Mouse (Mus musculus) hindbrain, embryonic 15.5 days (tissue): ENCODE measurements around the gene Rnf225. TPM values are rescaled to one million over a fixed set of nuclear protein-coding genes. Genes with fewer than 3 reads are reported as not detected.
"Not testable (repeated sequence)": the region's sequence is repeated elsewhere in the genome, so short reads cannot be mapped to it uniquely, and the experiment has no call there.

Experiments used
- ATAC-seq: fragments of 200-750 bp; cut with Nextera tagmentation; 2 replicates; pipeline ENCODE4 v1.8.0; 2017; ENCODE audit warnings: low read depth, moderate number of reproducible peaks, moderate TSS enrichment; ENCODE audit not compliant: low FRiP score
- H3K27ac ChIP-seq: fragments of 300-500 bp; sonication (generic); replicated peaks from 2 replicates; pipeline ENCODE4 v1.5.1; 2015; ENCODE audit warnings: mild to moderate bottlenecking, inconsistent platforms
- H3K27me3 ChIP-seq: fragments of 300-500 bp; sonication (generic); 2 replicates; pipeline ENCODE4 v1.6.1; 2015; ENCODE audit warnings: control low read depth, inconsistent platforms
- H3K36me3 ChIP-seq: fragments of 300-500 bp; sonication (generic); 2 replicates; pipeline ENCODE4 v1.6.1; 2015; ENCODE audit warnings: control low read depth, inconsistent platforms
- H3K4me1 ChIP-seq: fragments of 300-500 bp; sonication (generic); replicated peaks from 2 replicates; pipeline ENCODE4 v1.6.1; 2015; ENCODE audit warnings: control low read depth, inconsistent platforms
- H3K4me2 ChIP-seq: fragments of 300-500 bp; sonication (generic); 2 replicates; pipeline ENCODE4 v1.6.1; 2015; ENCODE audit warnings: moderate library complexity, mild to moderate bottlenecking, inconsistent platforms
- H3K4me3 ChIP-seq: fragments of 300-500 bp; sonication (generic); 2 replicates; pipeline ENCODE4 v1.5.1; 2015; ENCODE audit warnings: mild to moderate bottlenecking, inconsistent platforms
- H3K9ac ChIP-seq: fragments of 300-500 bp; sonication (generic); 2 replicates; pipeline ENCODE4 v1.6.1; 2015; ENCODE audit warnings: inconsistent platforms
- H3K9me3 ChIP-seq: fragments of 300-500 bp; sonication (generic); 2 replicates; pipeline ENCODE4 v1.6.1; 2016; ENCODE audit warnings: control low read depth, inconsistent platforms
- whole genome bisulfite sequencing: fragments of 180-500 bp; shearing (Covaris S2); methylation state at CpG from one replicate; pipeline ENCODE4 v1.1.7; 2015; 5-methylcytosine and 5-hydroxymethylcytosine counted together
- polyA plus RNA-seq: library from polyadenylated mRNA; unstranded; fragments of >200 nt; fragmentation: Nextera tagmentation; extraction: Ambion mirVana; gene quantifications from 2 replicates; pipeline ENCODE4 v1.2.1, GENCODE M21; 2015

Rnf225 gene
- polyA plus RNA-seq, 1 experiment from 2014 or later, result 1.1 TPM

- no peak for ATAC-seq
- peaks cover 8% of the 10 kb centered on the region for H3K4me1 ChIP-seq
- no peaks in the 10 kb centered on the region for H3K27me3 ChIP-seq
- no peaks in the 10 kb centered on the region for H3K9me3 ChIP-seq
- WGBS, result 92% methylated on average over 1 of the region's 1 CpGs
- H3K4me3 ChIP-seq, result no peak overlapping the region
- H3K27ac ChIP-seq, result no peak overlapping the region
- H3K9ac ChIP-seq, result no peak overlapping the region
- no peak overlapping the region for H3K4me2 ChIP-seq
- peaks cover 43% of the 10 kb centered on the region for H3K36me3 ChIP-seq
These were observed 22.1 kb upstream of the Rnf225 start for GRCm38 (mm10) chr7:12905146-12905545.

GRCm38 (mm10) chr7:12909498-12909962 lies 17.7 kb upstream of the Rnf225 start:
- H3K4me1 ChIP-seq, result peaks cover 8% of the 10 kb centered on the region
- H3K4me3 ChIP-seq, result peak overlapping the region; percentile 51
- 40% methylated on average over 7 of the region's 7 CpGs for WGBS
- H3K9ac ChIP-seq, result 0 out of 2 replicates have a peak overlapping the region, but pooled peaks have one; percentile 57
- ATAC-seq, result peak; percentile 49
- no peaks in the 10 kb centered on the region for H3K9me3 ChIP-seq
- H3K27ac ChIP-seq, result peak overlapping the region; percentile 92
- H3K36me3 ChIP-seq, result peaks cover 42% of the 10 kb centered on the region
- peak overlapping the region; percentile 67 for H3K4me2 ChIP-seq
- no peaks in the 10 kb centered on the region for H3K27me3 ChIP-seq

GRCm38 (mm10) chr7:12910181-12910668 lies 17.0 kb upstream of the Rnf225 start:
- peak overlapping the region; percentile 51 for H3K4me3 ChIP-seq
- H3K27ac ChIP-seq, result peak overlapping the region; percentile 92
- H3K4me1 ChIP-seq, result peaks cover 8% of the 10 kb centered on the region
- peak; percentile 85 for ATAC-seq
- H3K4me2 ChIP-seq, result peak overlapping the region; percentile 67
- peaks cover 35% of the 10 kb centered on the region for H3K36me3 ChIP-seq
- no peaks in the 10 kb centered on the region for H3K9me3 ChIP-seq
- 10% methylated on average over 19 of the region's 19 CpGs for WGBS
- no peaks in the 10 kb centered on the region for H3K27me3 ChIP-seq
- H3K9ac ChIP-seq, result peak overlapping the region; percentile 57

- H3K4me2 ChIP-seq, result no peak overlapping the region
- no peak overlapping the region for H3K27ac ChIP-seq
- H3K9ac ChIP-seq, result no peak overlapping the region
- peaks cover 8% of the 10 kb centered on the region for H3K4me1 ChIP-seq
- H3K27me3 ChIP-seq, result no peaks in the 10 kb centered on the region
- peaks cover 5% of the 10 kb centered on the region for H3K36me3 ChIP-seq
- no peak for ATAC-seq
- H3K4me3 ChIP-seq, result no peak overlapping the region
- H3K9me3 ChIP-seq, result no peaks in the 10 kb centered on the region
These were observed 13.7 kb upstream of the Rnf225 start for GRCm38 (mm10) chr7:12913556-12913955.

GRCm38 (mm10) chr7:12920495-12920894 lies 6.7 kb upstream of the Rnf225 start:
- H3K4me3 ChIP-seq, H3K27ac ChIP-seq, H3K27me3 ChIP-seq, H3K9me3 ChIP-seq, H3K9ac ChIP-seq, ATAC-seq, H3K4me2 ChIP-seq: not testable (repeated sequence)
- WGBS, result 90% methylated on average over 7 of the region's 8 CpGs
- peaks cover 10% of the 10 kb centered on the region for H3K4me1 ChIP-seq
- H3K36me3 ChIP-seq, result peaks cover 20% of the 10 kb centered on the region

- Histone ChIP-seq H3K27ac (peak overlapping the region; percentile 95), H3K27me3 (peaks cover 7% of the 10 kb centered on the region; the same call in 1 of the 2 replicates), H3K9me3 (no peaks in the 10 kb centered on the region), H3K36me3 (peaks cover 29% of the 10 kb centered on the region), H3K4me2 (peak overlapping the region; percentile 91), H3K9ac (peak overlapping the region; percentile 86), H3K4me1 (peaks cover 10% of the 10 kb centered on the region), H3K4me3 (peak overlapping the region; percentile 72)
- WGBS, result 2% methylated on average over 3 of the region's 3 CpGs
- no peak; the same call in 1 of the 2 replicates for ATAC-seq
These were observed 5.9 kb upstream of the Rnf225 start for GRCm38 (mm10) chr7:12921318-12921704.

GRCm38 (mm10) chr7:12921705-12922465 lies 5.3 kb upstream of the Rnf225 start, which contains the start of gene Rps5:
Gene Rps5, plus strand, starts transcription at chr7:12922290.
- WGBS, result under 1% methylated on average over 55 of the region's 55 CpGs
- H3K27me3 ChIP-seq, result peaks cover 12% of the 10 kb centered on the region; the same call in 1 of the 2 replicates
- H3K36me3 ChIP-seq, result peaks cover 34% of the 10 kb centered on the region
- peaks cover 10% of the 10 kb centered on the region for H3K4me1 ChIP-seq
- H3K4me2 ChIP-seq, result peak within 1 kb of the TSS; percentile 91
- peak; percentile 98 for ATAC-seq
- peak within 1 kb of the TSS; percentile 95 for H3K27ac ChIP-seq
- H3K9me3 ChIP-seq, result no peaks in the 10 kb centered on the region
- peak within 1 kb of the TSS; percentile 86 for H3K9ac ChIP-seq
- H3K4me3 ChIP-seq, result peak within 1 kb of the TSS; percentile 72

GRCm38 (mm10) chr7:12922729-12923128 lies 4.5 kb upstream of the Rnf225 start:
- Histone ChIP-seq H3K36me3 (peaks cover 37% of the 10 kb centered on the region), H3K27me3 (peaks cover 20% of the 10 kb centered on the region)
- ATAC-seq, result no peak

GRCm38 (mm10) chr7:12926316-12926715 lies 900 bp upstream of the Rnf225 start:
- Histone ChIP-seq H3K27me3 (peaks cover 21% of the 10 kb centered on the region), H3K27ac (no peak overlapping the region), H3K4me3 (no peak overlapping the region), H3K4me2 (no peak overlapping the region), H3K36me3 (peaks cover 37% of the 10 kb centered on the region), H3K9me3 (no peaks in the 10 kb centered on the region), H3K9ac (no peak overlapping the region), H3K4me1 (peaks cover 17% of the 10 kb centered on the region)
- 80% methylated on average over 7 of the region's 7 CpGs for WGBS
- no peak for ATAC-seq

More at GRCm38 (mm10) chr7:12922729-12923128, 4.5 kb upstream of the Rnf225 start:
- Histone ChIP-seq H3K4me2 (peak overlapping the region; percentile 81), H3K4me3 (peak overlapping the region; percentile 72), H3K27ac (no peak overlapping the region), H3K9ac (peak overlapping the region; percentile 75), H3K4me1 (peaks cover 12% of the 10 kb centered on the region), H3K9me3 (no peaks in the 10 kb centered on the region)
- 3% methylated on average over 8 of the region's 8 CpGs for WGBS

GRCm38 (mm10) chr7:12927693-12928589 lies 725 bp downstream of the Rnf225 start:
- H3K9ac ChIP-seq, result peak overlapping the region; percentile 31
- H3K27me3 ChIP-seq, result peaks cover 21% of the 10 kb centered on the region
- ATAC-seq, result peak; percentile 23; the same call in 1 of the 2 replicates
- H3K4me2 ChIP-seq, result peak overlapping the region; percentile 57
- H3K4me3 ChIP-seq, result peak overlapping the region; percentile 27
- H3K9me3 ChIP-seq, result no peaks in the 10 kb centered on the region
- 4% methylated on average over 65 of the region's 65 CpGs for WGBS
- peaks cover 37% of the 10 kb centered on the region for H3K36me3 ChIP-seq
- no peak overlapping the region for H3K27ac ChIP-seq
- peaks cover 13% of the 10 kb centered on the region for H3K4me1 ChIP-seq

- Histone ChIP-seq H3K27me3 (no peaks in the 10 kb centered on the region), H3K9me3 (no peaks in the 10 kb centered on the region), H3K4me1 (no peaks in the 10 kb centered on the region), H3K4me2 (no peak overlapping the region), H3K9ac (no peak overlapping the region), H3K27ac (no peak overlapping the region), H3K36me3 (no peaks in the 10 kb centered on the region), H3K4me3 (no peak overlapping the region)
- ATAC-seq, result no peak
- 44% methylated on average over 4 of the region's 4 CpGs for WGBS
These were observed 6.5 kb downstream of the Rnf225 start for GRCm38 (mm10) chr7:12933615-12934140.
